22 mouse cellular contexts compared by ENCODE assay signal in the genomic region with DNA sequence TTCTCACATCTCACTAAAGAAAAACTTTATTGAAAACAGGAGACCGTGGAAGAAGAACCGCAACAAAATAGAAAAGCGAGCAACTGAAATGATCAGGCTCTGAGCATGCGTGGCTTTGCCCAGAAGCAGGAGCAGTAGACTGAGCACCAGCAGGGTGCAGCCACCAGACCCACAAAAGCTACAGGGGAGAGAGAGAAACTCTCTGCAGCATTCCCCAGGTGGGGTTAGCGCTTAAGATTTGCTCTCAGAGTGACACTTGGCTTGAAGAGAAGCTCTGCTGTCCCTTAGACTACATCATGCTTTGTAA.
"Had no signal": no experiment of that assay in that cellular context is flagged by ENCODE, and none has a peak within 500 bp of the region (broad histone marks: within the 10 kb centered on the region; RNA-seq: fewer than 3 reads in every experiment).

No protein-coding gene starts in this region.

- DNase-seq: kidney, postnatal 10 days; kidney, postnatal 36 days; liver, postnatal 0 days; lung, embryonic 14.5 days; right cerebral cortex, adult 18-20 months; right cerebral cortex, postnatal 14 days; right cerebral cortex, postnatal 4 days; thymus, adult 2 months; thymus, postnatal 14 days; thymus, postnatal 4 days had no signal

- ATAC-seq: liver, postnatal 0 days; lung, postnatal 0 days; midbrain, embryonic 15.5 days had no signal

- H3K27me3 ChIP-seq: kidney, embryonic 15.5 days; limb, embryonic 12.5 days; limb, embryonic 15.5 days; midbrain, embryonic 12.5 days; midbrain, embryonic 15.5 days; neural tube, embryonic 13.5 days had no signal

- H3K9me3 ChIP-seq: kidney, embryonic 15.5 days; limb, embryonic 12.5 days; limb, embryonic 15.5 days; midbrain, embryonic 12.5 days; midbrain, embryonic 15.5 days; neural tube, embryonic 13.5 days had no signal

- H3K4me2 ChIP-seq: kidney, embryonic 15.5 days; limb, embryonic 12.5 days; limb, embryonic 15.5 days; liver, embryonic 11.5 days; lung, embryonic 14.5 days; midbrain, embryonic 12.5 days; midbrain, embryonic 15.5 days; neural tube, embryonic 13.5 days had no signal

- H3K36me3 ChIP-seq: kidney, embryonic 15.5 days; limb, embryonic 12.5 days; limb, embryonic 15.5 days; midbrain, embryonic 12.5 days; midbrain, embryonic 15.5 days; neural tube, embryonic 13.5 days had no signal

- H3K4me1 ChIP-seq: kidney, embryonic 15.5 days; limb, embryonic 12.5 days; limb, embryonic 15.5 days; midbrain, embryonic 15.5 days; neural tube, embryonic 13.5 days had no signal

- H3K9ac ChIP-seq: kidney, embryonic 15.5 days; limb, embryonic 12.5 days; limb, embryonic 15.5 days; liver, embryonic 14.5 days; liver, postnatal 0 days; lung, embryonic 14.5 days; midbrain, embryonic 12.5 days; midbrain, embryonic 15.5 days; neural tube, embryonic 13.5 days had no signal

- H3K4me3 ChIP-seq: kidney, embryonic 15.5 days; limb, embryonic 12.5 days; limb, embryonic 15.5 days; midbrain, embryonic 12.5 days; midbrain, embryonic 15.5 days; myocyte; neural tube, embryonic 13.5 days had no signal

- H3K27ac ChIP-seq: kidney, embryonic 15.5 days; limb, embryonic 12.5 days; limb, embryonic 15.5 days; liver, embryonic 14.5 days; macrophage; midbrain, embryonic 12.5 days; midbrain, embryonic 15.5 days; neural tube, embryonic 13.5 days; stomach, postnatal 0 days had no signal
